Mouse (Mus musculus) midbrain, postnatal 0 days (tissue): ENCODE measurements around the gene Trp63. TPM values are rescaled to one million over a fixed set of nuclear protein-coding genes. Genes with fewer than 3 reads are reported as not detected.
"Not testable (repeated sequence)": the region's sequence is repeated elsewhere in the genome, so short reads cannot be mapped to it uniquely, and the experiment has no call there.

ENCODE experiments used
- ATAC-seq: fragments of 200-750 bp; cut with Nextera tagmentation; 2 replicates; pipeline ENCODE4 v1.8.0; 2017; ENCODE audit warnings: moderate number of reproducible peaks, mild to moderate bottlenecking, moderate TSS enrichment, moderate library complexity; ENCODE audit not compliant: low FRiP score
- DNase-seq: peaks from one replicate; pipeline ENCODE4 v3.0.0-alpha.2; 2015; ENCODE audit warnings: low spot score
- H3K27ac ChIP-seq: fragments of 300-500 bp; sonication (generic); 2 replicates; pipeline ENCODE4 v1.5.1; 2014; ENCODE audit warnings: low read depth, mild to moderate bottlenecking, low read length, mixed read lengths
- H3K27me3 ChIP-seq: fragments of 300-500 bp; sonication (generic); 2 replicates; pipeline ENCODE4 v1.6.1; 2014; ENCODE audit warnings: low read length, control low read depth, mixed read lengths; ENCODE audit not compliant: insufficient read depth
- H3K36me3 ChIP-seq: fragments of 300-500 bp; sonication (generic); 2 replicates; pipeline ENCODE4 v1.6.1; 2014; ENCODE audit warnings: low read length, control low read depth, mixed read lengths; ENCODE audit not compliant: insufficient read depth
- H3K4me1 ChIP-seq: fragments of 300-500 bp; sonication (generic); 2 replicates; pipeline ENCODE4 v1.6.1; 2014; ENCODE audit warnings: mild to moderate bottlenecking, control low read depth, antibody characterized with exemption, low read length, mixed read lengths; ENCODE audit not compliant: insufficient read depth
- H3K4me2 ChIP-seq: fragments of 300-500 bp; sonication (generic); 2 replicates; pipeline ENCODE4 v1.6.1; 2014; ENCODE audit warnings: low read depth, mild to moderate bottlenecking, low read length, mixed read lengths; ENCODE audit not compliant: poor library complexity, severe bottlenecking
- H3K4me3 ChIP-seq: fragments of 300-500 bp; sonication (generic); 2 replicates; pipeline ENCODE4 v1.5.1; 2014; ENCODE audit warnings: low read depth, mild to moderate bottlenecking, low read length, moderate library complexity
- H3K9ac ChIP-seq: fragments of 300-500 bp; sonication (generic); replicated peaks from 2 replicates; pipeline ENCODE4 v1.6.1; 2014; ENCODE audit warnings: mild to moderate bottlenecking, low read length, moderate library complexity, mixed read lengths; ENCODE audit not compliant: poor library complexity, severe bottlenecking
- H3K9me3 ChIP-seq: fragments of 300-500 bp; sonication (generic); 2 replicates; pipeline ENCODE4 v1.6.1; 2016; ENCODE audit warnings: low read length, control low read depth
- CTCF ChIP-seq: IDR thresholded peaks from 2 replicates; pipeline ENCODE4 v1.5.1; 2016; ENCODE audit warnings: antibody characterized with exemption, mild to moderate bottlenecking
- WGBS: fragments of 180-500 bp; shearing (Covaris S2); extraction: QIAGEN DNeasy Blood & Tissue Kit; methylation state at CpG from one replicate; pipeline ENCODE4 v1.1.7; 2014; 5-methylcytosine and 5-hydroxymethylcytosine counted together
- polyA plus RNA-seq: library from polyadenylated mRNA; unstranded; fragments of >200 nt; fragmentation: Nextera tagmentation; extraction: Ambion mirVana; gene quantifications from 2 replicates; pipeline ENCODE4 v1.2.1, GENCODE M21; 2015
- total RNA-seq: library from RNA; depleted of rRNA; stranded (reverse); fragments of >200 nt; gene quantifications from 2 replicates; pipeline ENCODE4 v1.2.3, GENCODE M21; 2014; rRNA removed

Trp63 gene
- total RNA-seq (0.09 and 0.55 TPM in 2 replicates), polyA plus RNA-seq (0.10 and 0.16 TPM in 2 replicates)

DNA sequence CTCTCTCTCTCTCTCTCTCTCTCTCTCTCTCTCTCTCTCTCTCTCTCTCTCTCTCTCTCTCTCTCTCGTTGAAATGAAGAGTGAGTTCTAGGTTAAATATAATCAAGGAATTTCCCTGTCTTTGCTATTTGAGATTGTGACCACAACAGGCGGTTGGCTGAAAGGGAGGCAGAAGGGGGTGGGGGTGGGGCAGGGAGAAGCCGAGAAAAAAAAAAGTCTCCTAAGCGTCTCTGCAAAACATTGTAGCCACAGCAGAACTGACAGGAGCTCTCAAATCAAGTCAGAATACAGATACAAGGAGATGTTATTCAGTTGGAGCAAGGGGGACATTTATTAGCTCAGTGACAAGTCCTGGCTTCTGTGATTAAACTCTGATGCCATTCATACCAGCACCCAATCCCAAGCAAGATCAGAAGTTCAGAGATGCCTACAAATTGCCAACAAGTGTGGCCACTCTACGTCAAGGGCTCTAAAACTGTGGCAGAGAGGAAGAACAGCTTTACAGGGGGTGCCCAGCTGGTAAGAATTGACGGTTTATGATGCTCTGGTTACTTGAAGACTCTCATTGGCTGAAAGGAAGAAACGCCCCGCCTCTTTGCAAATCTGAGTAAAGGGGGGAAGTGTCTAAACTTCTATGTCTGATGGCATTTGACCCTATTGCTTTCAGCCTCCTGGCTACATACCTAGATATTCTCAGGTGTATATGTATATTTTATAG lies at the start of gene Trp63:
Gene Trp63, plus strand, starts transcription at position 233 of the 718 bp plus-strand sequence.
- no peak within 1 kb of the TSS for H3K27ac ChIP-seq
- H3K4me2 ChIP-seq = no peak within 1 kb of the TSS
- no peaks in the 10 kb centered on the region for H3K27me3 ChIP-seq
- ATAC-seq = no peak
- WGBS = 36% methylated on average over 8 of the region's 8 CpGs
- no peak for DNase-seq
- H3K36me3 ChIP-seq = no peaks in the 10 kb centered on the region
- H3K9me3 ChIP-seq = no peaks in the 10 kb centered on the region
- H3K9ac ChIP-seq = no peak within 1 kb of the TSS
- no peak for TF ChIP-seq CTCF
- H3K4me3 ChIP-seq = no peak within 1 kb of the TSS
- no peaks in the 10 kb centered on the region for H3K4me1 ChIP-seq

DNA sequence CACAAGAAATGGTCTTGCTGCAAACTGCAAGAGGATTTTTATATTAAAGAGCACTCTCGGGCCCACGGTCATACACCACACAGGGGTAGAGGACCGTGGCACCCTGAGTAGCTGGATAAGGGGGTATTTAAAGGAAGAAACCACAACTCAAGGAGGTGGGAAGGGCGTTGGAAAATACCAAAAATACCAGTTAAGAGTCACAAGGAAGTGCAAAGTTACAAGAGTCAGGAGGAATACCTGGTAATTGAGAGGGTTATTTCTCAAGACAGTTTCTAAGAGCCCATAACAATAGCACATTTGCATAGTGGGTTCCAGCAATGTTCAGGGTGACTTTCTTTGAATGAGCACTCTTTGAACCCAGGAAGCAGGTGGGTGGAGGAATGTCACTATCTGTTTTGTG lies 38.8 kb upstream of the Trp63 start:
- not testable (repeated sequence) for H3K4me3 ChIP-seq

DNA sequence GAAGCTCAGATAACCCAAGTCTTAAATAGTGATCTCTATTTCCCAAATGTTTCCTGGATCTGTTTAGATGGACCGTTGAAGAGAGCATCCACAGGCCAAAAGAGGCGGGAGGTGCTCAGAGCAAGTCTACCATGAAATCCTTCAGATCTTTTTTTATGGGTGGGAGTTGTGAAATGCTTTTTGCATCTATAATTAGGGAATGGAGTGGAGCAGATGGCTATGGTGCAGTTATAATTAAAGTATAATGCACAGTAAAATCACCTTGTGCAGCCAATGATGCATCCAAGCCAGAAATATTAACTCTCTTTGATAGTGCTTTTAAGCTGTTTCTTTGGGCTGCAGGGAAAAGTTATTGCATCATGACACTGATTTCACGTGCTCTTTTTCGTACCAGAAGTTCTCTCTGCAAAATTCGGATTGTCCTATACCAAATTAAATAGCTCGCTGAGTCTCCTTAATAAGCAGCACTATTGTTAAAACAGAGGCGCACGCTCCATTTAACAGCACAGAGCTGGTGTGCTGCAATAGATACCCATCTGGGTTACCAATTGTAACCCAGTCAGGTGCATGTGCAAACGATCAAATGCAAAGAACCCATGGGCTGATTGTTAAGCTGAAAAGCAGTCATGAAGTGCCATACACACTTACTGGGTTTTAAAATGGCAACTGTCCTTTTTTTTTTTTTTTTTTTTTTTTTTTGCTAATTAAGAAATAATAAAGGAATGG lies 22.9 kb upstream of the Trp63 start:
- no peaks in the 10 kb centered on the region for H3K4me1 ChIP-seq
- no peaks in the 10 kb centered on the region for H3K27me3 ChIP-seq
- no peaks in the 10 kb centered on the region for H3K9me3 ChIP-seq
- DNase-seq = peak; percentile 37
- H3K36me3 ChIP-seq = no peaks in the 10 kb centered on the region
- no peak for ATAC-seq
- no peak overlapping the region for H3K4me2 ChIP-seq
- H3K4me3 ChIP-seq = no peak overlapping the region
- no peak overlapping the region for H3K27ac ChIP-seq
- no peak for TF ChIP-seq CTCF
- WGBS = 75% methylated on average over 9 of the region's 9 CpGs
- H3K9ac ChIP-seq = no peak overlapping the region

More for the DNA sequence above, 38.8 kb upstream of the Trp63 start:
- ATAC-seq, H3K27ac ChIP-seq, H3K4me1 ChIP-seq, H3K4me2 ChIP-seq, H3K9me3 ChIP-seq, DNase-seq, H3K36me3 ChIP-seq, H3K9ac ChIP-seq, H3K27me3 ChIP-seq: not testable (repeated sequence)
- 86% methylated on average over 4 of the region's 4 CpGs for WGBS

DNA sequence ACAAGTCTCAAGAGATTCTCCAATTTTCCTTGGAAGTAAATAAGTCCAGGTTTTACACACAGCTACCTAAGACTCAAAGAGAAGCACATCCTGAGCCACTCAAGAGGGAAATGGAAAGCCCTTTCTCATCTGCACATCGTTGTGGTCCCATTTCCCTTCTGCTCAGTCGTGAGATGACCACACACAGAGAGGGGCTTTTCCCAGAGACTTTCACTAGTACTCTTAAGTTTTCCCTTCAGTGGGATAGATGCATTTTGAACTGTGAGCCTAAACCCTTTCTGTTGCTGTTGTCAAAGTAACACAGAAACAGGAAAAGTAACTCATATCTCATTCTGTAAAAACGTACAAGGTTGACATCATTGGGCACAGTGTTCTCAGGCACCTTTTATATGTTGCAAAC lies 20.4 kb upstream of the Trp63 start:
- Histone ChIP-seq H3K4me3 (no peak overlapping the region), H3K27ac (no peak overlapping the region), H3K27me3 (no peaks in the 10 kb centered on the region), H3K4me1 (no peaks in the 10 kb centered on the region), H3K9me3 (no peaks in the 10 kb centered on the region), H3K9ac (no peak overlapping the region), H3K36me3 (no peaks in the 10 kb centered on the region), H3K4me2 (no peak overlapping the region)
- no peak for TF ChIP-seq CTCF
- 83% methylated on average over 3 of the region's 3 CpGs for WGBS
- no peak for ATAC-seq
- no peak for DNase-seq

DNA sequence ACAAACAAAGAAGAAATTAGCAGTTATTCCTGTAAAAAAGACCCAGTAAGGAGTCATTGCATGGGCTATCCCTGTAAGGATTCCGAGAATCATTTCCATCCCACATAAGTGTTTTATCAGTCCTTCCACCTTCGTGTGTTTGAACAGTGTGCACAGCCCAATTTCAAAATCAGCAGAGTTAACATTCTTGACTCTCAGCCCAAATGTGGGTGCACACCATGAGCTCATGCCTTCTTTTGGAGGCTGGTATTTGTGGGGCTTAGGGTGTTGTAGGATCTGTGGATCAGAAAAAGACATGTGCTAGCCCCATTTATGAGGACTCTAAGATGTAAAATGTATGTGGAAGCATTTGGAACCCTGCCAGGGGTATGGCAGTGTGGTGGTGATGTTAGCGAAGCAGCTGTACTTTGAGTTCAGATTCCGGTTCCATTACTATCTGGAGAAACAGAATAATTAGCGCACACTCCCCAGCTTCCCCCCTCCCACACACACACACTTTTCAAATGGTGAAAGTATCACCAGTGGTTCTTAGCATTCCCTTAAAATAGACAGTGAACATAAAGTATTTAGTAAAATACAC lies 9.6 kb upstream of the Trp63 start:
- no peak for TF ChIP-seq CTCF
- Histone ChIP-seq H3K4me1 (no peaks in the 10 kb centered on the region), H3K36me3 (no peaks in the 10 kb centered on the region), H3K27ac (no peak overlapping the region), H3K4me2 (no peak overlapping the region), H3K9ac (no peak overlapping the region), H3K27me3 (no peaks in the 10 kb centered on the region), H3K9me3 (no peaks in the 10 kb centered on the region), H3K4me3 (no peak overlapping the region)
- DNase-seq = no peak
- 82% methylated on average over 5 of the region's 5 CpGs for WGBS
- ATAC-seq = no peak

DNA sequence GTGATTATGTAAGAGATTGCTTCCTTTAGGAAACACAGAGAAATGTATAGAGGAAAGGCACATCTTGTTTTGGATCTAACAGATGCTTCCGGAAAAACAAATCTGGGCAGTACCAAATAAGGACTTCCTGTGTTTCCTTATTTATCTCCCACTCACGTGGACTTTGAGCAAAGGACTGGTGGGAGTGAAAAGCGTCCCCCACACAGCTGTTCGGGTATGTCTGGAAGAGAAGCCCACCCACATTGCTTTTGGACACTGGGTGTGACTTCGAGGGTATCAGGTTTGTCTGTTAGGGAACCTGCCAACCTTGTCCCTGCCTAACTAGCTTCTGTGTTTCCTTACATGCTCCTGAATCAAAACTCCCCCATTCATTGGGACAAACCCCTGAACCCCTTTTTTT lies 3.2 kb upstream of the Trp63 start:
- 73% methylated on average over 5 of the region's 5 CpGs for WGBS
- H3K4me2 ChIP-seq = no peak overlapping the region
- H3K27me3 ChIP-seq = no peaks in the 10 kb centered on the region
- H3K9ac ChIP-seq = no peak overlapping the region
- ATAC-seq = no peak
- H3K4me1 ChIP-seq = no peaks in the 10 kb centered on the region
- H3K9me3 ChIP-seq = no peaks in the 10 kb centered on the region
- no peak overlapping the region for H3K27ac ChIP-seq
- no peak for TF ChIP-seq CTCF
- no peak overlapping the region for H3K4me3 ChIP-seq
- DNase-seq = no peak
- no peaks in the 10 kb centered on the region for H3K36me3 ChIP-seq
